Mouse (Mus musculus) frontal cortex, postnatal 36 days (tissue): ENCODE measurements around the gene Bid.
A peak's percentile ranks its signal among the peaks of the same experiment; 100 is the strongest.
"Not testable (repeated sequence)": the region's sequence is repeated elsewhere in the genome, so short reads cannot be mapped to it uniquely, and the experiment has no call there.

Experiments
- DNase-seq, 2 experiments: peaks; one replicate each; pipeline ENCODE4 v3.0.0; 2022; ENCODE audit warnings: low spot score in 2 of 2

The Bid gene

GRCm38 (mm10) chr6:120934176-120934575 is 17.5 kb upstream of the Bid start:
- no peak for DNase-seq

GRCm38 (mm10) chr6:120933670-120934069 is 17.0 kb upstream of the Bid start:
- no peak for DNase-seq

- peak in 1 of 2 experiments; percentile 30 for DNase-seq
Measured at GRCm38 (mm10) chr6:120932597-120932996, 15.9 kb upstream of the Bid start.

- DNase-seq, result no peak
Measured at GRCm38 (mm10) chr6:120930450-120931306, 14.0 kb upstream of the Bid start.

- no peak for DNase-seq
Measured at GRCm38 (mm10) chr6:120929421-120929820, 12.8 kb upstream of the Bid start.

GRCm38 (mm10) chr6:120927765-120928164 is 11.1 kb upstream of the Bid start:
- DNase-seq, result no peak

- no peak for DNase-seq
Measured at GRCm38 (mm10) chr6:120926880-120927279, 10.2 kb upstream of the Bid start.

- DNase-seq, result not testable (repeated sequence)
Measured at GRCm38 (mm10) chr6:120924791-120925321, 8.2 kb upstream of the Bid start.

- no peak for DNase-seq
Measured at GRCm38 (mm10) chr6:120917975-120918374, 1.3 kb upstream of the Bid start.

GRCm38 (mm10) chr6:120916972-120917881 is 574 bp upstream of the Bid start:
- not testable (repeated sequence) for DNase-seq

GRCm38 (mm10) chr6:120915649-120915975 is 1.0 kb downstream of the Bid start:
- DNase-seq, result no peak

GRCm38 (mm10) chr6:120914911-120915648 is 1.6 kb downstream of the Bid start:
- DNase-seq, result no peak

- no peak for DNase-seq
Measured at GRCm38 (mm10) chr6:120914533-120914910, 2.1 kb downstream of the Bid start.

- no peak for DNase-seq
Measured at GRCm38 (mm10) chr6:120913783-120914182, 2.9 kb downstream of the Bid start.

- DNase-seq, result no peak
Measured at GRCm38 (mm10) chr6:120912931-120913330, 3.7 kb downstream of the Bid start.

GRCm38 (mm10) chr6:120911213-120912007 is 5.2 kb downstream of the Bid start:
- DNase-seq, result no peak

GRCm38 (mm10) chr6:120909501-120909900 is 7.2 kb downstream of the Bid start:
- DNase-seq, result no peak

GRCm38 (mm10) chr6:120907876-120908597 is 8.6 kb downstream of the Bid start:
- not testable (repeated sequence) for DNase-seq

- DNase-seq, result no peak
Measured at GRCm38 (mm10) chr6:120906521-120906920, 10.1 kb downstream of the Bid start.

GRCm38 (mm10) chr6:120905111-120905510 is 11.5 kb downstream of the Bid start:
- no peak for DNase-seq
